Comparison of ENCODE assay signal across 21 mouse cellular contexts in genomic region chr1:52520131-52520530, GRCm38 (mm10). TPM values are rescaled to one million over a fixed set of nuclear protein-coding genes. Genes with fewer than 3 reads are reported as not detected.
DNase-seq lines count a peak whose midpoint lies in the region; ATAC-seq and TF ChIP-seq lines count a peak whose summit lies in the region.
"Had no signal": no experiment of that assay in that cellular context is flagged by ENCODE, and none has a peak within 500 bp of the region (broad histone marks: within the 10 kb centered on the region; RNA-seq: fewer than 3 reads in every experiment).

No protein-coding gene starts in this region.

- DNase-seq in forebrain, embryonic 10.5 days (ENCODE audit: extremely low spot score, low spot score) = no peak
- DNase-seq in frontal cortex, postnatal 14 days (ENCODE audit: low spot score in 2 of 2) = no peak
- peak; percentile 50 for DNase-seq in brain, adult 2 months (ENCODE audit: low read depth, low spot score)
- peak; percentile 28 for DNase-seq in brain, embryonic 14.5 days (ENCODE audit: low read depth)
- DNase-seq: adrenal gland, adult 2 months; adrenal gland, postnatal 14 days; cerebellum, adult 18-20 months; cerebellum, adult 9-10 months; embryo, embryonic 11 days; gastrocnemius, postnatal 14 days; kidney, adult 2 months had no signal

- no peak for TF ChIP-seq POLR2A in brain, embryonic 14.5 days (IDR thresholded peaks at IDR 0.05; ENCODE audit: borderline replicate concordance, extremely low read depth, insufficient read depth, insufficient read length, poor library complexity, severe bottlenecking)

- H3K27ac ChIP-seq in forebrain, embryonic 15.5 days (replicated peaks) = peak overlapping the region; percentile 21; the same call in 1 of the 2 replicates
- no peak overlapping the region for H3K27ac ChIP-seq in forebrain, embryonic 10.5 days
- H3K27ac ChIP-seq: embryonic facial prominence, embryonic 10.5 days; embryonic facial prominence, embryonic 13.5 days; hindbrain, embryonic 12.5 days; hindbrain, embryonic 15.5 days had no signal

- H3K36me3 ChIP-seq in forebrain, embryonic 15.5 days = no peaks in the 10 kb centered on the region
- no peaks in the 10 kb centered on the region for H3K36me3 ChIP-seq in forebrain, embryonic 10.5 days (replicated peaks)
- H3K36me3 ChIP-seq: embryonic facial prominence, embryonic 10.5 days; embryonic facial prominence, embryonic 13.5 days; hindbrain, embryonic 12.5 days; hindbrain, embryonic 15.5 days had no signal

- 83% methylated on average over 7 of the region's 7 CpGs for WGBS in forebrain, embryonic 15.5 days
- WGBS in forebrain, embryonic 10.5 days = 89% methylated on average over 7 of the region's 7 CpGs

- H3K9ac ChIP-seq in forebrain, embryonic 15.5 days (replicated peaks) = no peak overlapping the region
- H3K9ac ChIP-seq: embryonic facial prominence, embryonic 13.5 days; hindbrain, embryonic 12.5 days; hindbrain, embryonic 15.5 days had no signal

- TF ChIP-seq CTCF in brain, embryonic 14.5 days (IDR thresholded peaks at IDR 0.05; ENCODE audit: borderline replicate concordance, extremely low read depth, insufficient read depth, insufficient read length) = no peak

- no peaks in the 10 kb centered on the region for H3K27me3 ChIP-seq in forebrain, embryonic 15.5 days
- H3K27me3 ChIP-seq in forebrain, embryonic 10.5 days (ENCODE audit: poor library complexity, severe bottlenecking) = no peaks in the 10 kb centered on the region
- H3K27me3 ChIP-seq: embryonic facial prominence, embryonic 13.5 days; hindbrain, embryonic 12.5 days; hindbrain, embryonic 15.5 days had no signal

- ATAC-seq in forebrain, embryonic 15.5 days (replicated peaks) = no peak
- ATAC-seq in frontal cortex, adult (ENCODE audit: low TSS enrichment) = peak; percentile 45; the same call in 1 of the 2 replicates
- ATAC-seq: CD4-positive, CD25-positive, alpha-beta regulatory T cell, adult 4 months; intestine, postnatal 0 days had no signal

- no peak overlapping the region for H3K4me3 ChIP-seq in forebrain, embryonic 15.5 days
- H3K4me3 ChIP-seq in forebrain, embryonic 10.5 days = no peak overlapping the region
- H3K4me3 ChIP-seq: embryonic facial prominence, embryonic 10.5 days; embryonic facial prominence, embryonic 13.5 days; erythroblast, embryonic 14.5 days; hindbrain, embryonic 12.5 days; hindbrain, embryonic 15.5 days had no signal

- H3K9me3 ChIP-seq in forebrain, embryonic 15.5 days = no peaks in the 10 kb centered on the region
- H3K9me3 ChIP-seq in forebrain, embryonic 10.5 days = no peaks in the 10 kb centered on the region
- H3K9me3 ChIP-seq: embryonic facial prominence, embryonic 10.5 days; embryonic facial prominence, embryonic 13.5 days; hindbrain, embryonic 12.5 days; hindbrain, embryonic 15.5 days had no signal

- peaks cover 22% of the 10 kb centered on the region for H3K4me1 ChIP-seq in forebrain, embryonic 15.5 days
- H3K4me1 ChIP-seq in forebrain, embryonic 10.5 days = peaks cover 7% of the 10 kb centered on the region; the same call in 1 of the 2 replicates
- H3K4me1 ChIP-seq: hindbrain, embryonic 12.5 days; hindbrain, embryonic 15.5 days had no signal

- H3K4me2 ChIP-seq in forebrain, embryonic 15.5 days (replicated peaks) = no peak overlapping the region
- H3K4me2 ChIP-seq: embryonic facial prominence, embryonic 13.5 days; heart, embryonic 11.5 days; hindbrain, embryonic 12.5 days; hindbrain, embryonic 15.5 days had no signal

RNA-seq across cellular contexts. Expression of gene Nab1, which starts 19.7 kb away (rescaled TPM):
- 14.6 and 16.6 TPM in 2 replicates for polyA plus RNA-seq in forebrain, embryonic 15.5 days (2015; fragmentation: Nextera tagmentation; extraction: Ambion mirVana)
- polyA plus RNA-seq in forebrain, embryonic 10.5 days (2016; fragmentation: Nextera tagmentation; extraction: Ambion mirVana) = 2.7 and 3.8 TPM in 2 replicates
- 8.6 and 11.5 TPM in 2 replicates for polyA plus RNA-seq in brain, embryonic 14.5 days (2012; rRNA removed)

Comparison
In these comparisons a context has a peak if more than half of its experiments do, and no peak if none do; other contexts are left out.
1. DNase-seq: peak in brain, adult 2 months (single experiment) and brain, embryonic 14.5 days (single experiment); none in forebrain, embryonic 10.5 days (single experiment) and frontal cortex, postnatal 14 days (0 of 2).